31 mouse cellular contexts compared by ENCODE assay signal in the genomic region with DNA sequence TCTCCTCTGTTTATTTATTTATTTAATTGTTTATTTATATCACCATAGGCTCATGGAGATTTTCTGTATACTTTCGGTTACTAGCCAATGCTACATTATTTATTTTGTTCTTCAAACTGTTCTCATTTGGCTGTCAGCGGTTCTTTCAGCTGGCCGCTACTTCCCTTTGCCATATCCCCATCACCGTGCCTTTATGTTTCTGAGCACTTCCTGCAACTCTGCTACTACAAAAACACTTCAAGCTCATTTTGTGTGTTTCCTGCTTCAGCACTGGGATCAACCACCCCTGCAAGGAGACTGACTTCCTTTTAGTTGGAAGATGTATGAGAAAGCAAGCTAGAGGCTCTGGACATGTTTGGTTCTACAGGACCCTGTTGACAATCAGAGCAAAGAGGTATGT.
"Had no signal": no experiment of that assay in that cellular context is flagged by ENCODE, and none has a peak within 500 bp of the region (broad histone marks: within the 10 kb centered on the region; RNA-seq: fewer than 3 reads in every experiment).

No protein-coding gene starts in this region.

- H3K4me2 ChIP-seq: limb, embryonic 12.5 days; limb, embryonic 13.5 days; limb, embryonic 15.5 days; liver, embryonic 11.5 days; liver, embryonic 12.5 days; liver, embryonic 13.5 days; liver, embryonic 15.5 days; lung, embryonic 14.5 days; lung, embryonic 15.5 days; midbrain, embryonic 12.5 days; midbrain, embryonic 13.5 days; midbrain, embryonic 15.5 days; neural tube, embryonic 12.5 days had no signal

- H3K4me1 ChIP-seq: limb, embryonic 12.5 days; limb, embryonic 13.5 days; liver, embryonic 12.5 days; liver, embryonic 13.5 days; liver, embryonic 15.5 days had no signal

- H3K4me3 ChIP-seq: left cerebral cortex, adult 2 months; limb, embryonic 10.5 days; limb, embryonic 12.5 days; limb, embryonic 13.5 days; limb, embryonic 15.5 days; liver, embryonic 12.5 days; liver, embryonic 13.5 days; liver, embryonic 15.5 days; lung, embryonic 15.5 days; megakaryocyte, embryonic 14.5 days; midbrain, embryonic 12.5 days; midbrain, embryonic 13.5 days; midbrain, embryonic 15.5 days; myocyte; neural tube, embryonic 12.5 days had no signal

- ATAC-seq: liver, embryonic 12.5 days; liver, postnatal 0 days; lung, postnatal 0 days; midbrain, embryonic 13.5 days; midbrain, embryonic 15.5 days; midbrain, embryonic 16.5 days had no signal

- H3K27ac ChIP-seq: left cerebral cortex, adult 2 months; limb, embryonic 10.5 days; limb, embryonic 12.5 days; limb, embryonic 13.5 days; limb, embryonic 15.5 days; liver, embryonic 12.5 days; liver, embryonic 13.5 days; liver, embryonic 14.5 days; liver, embryonic 15.5 days; lung, embryonic 15.5 days; macrophage; midbrain, embryonic 12.5 days; midbrain, embryonic 13.5 days; midbrain, embryonic 15.5 days; neural tube, embryonic 12.5 days had no signal

- DNase-seq: left cerebral cortex, postnatal 4 days; liver; liver, embryonic 13.5 days; liver, postnatal 0 days; lung, adult 18-20 months; lung, adult 2 months; lung, embryonic 14.5 days; lung, postnatal 10 days; lung, postnatal 14 days; lung, postnatal 36 days; lung, postnatal 4 days; midbrain, embryonic 14.5 days had no signal

- H3K36me3 ChIP-seq: limb, embryonic 10.5 days; limb, embryonic 12.5 days; limb, embryonic 13.5 days; limb, embryonic 15.5 days; liver, embryonic 12.5 days; liver, embryonic 13.5 days; liver, embryonic 15.5 days; lung, embryonic 15.5 days; midbrain, embryonic 12.5 days; midbrain, embryonic 13.5 days; midbrain, embryonic 15.5 days; neural tube, embryonic 12.5 days had no signal

- H3K9ac ChIP-seq: limb, embryonic 12.5 days; limb, embryonic 13.5 days; limb, embryonic 15.5 days; liver, embryonic 12.5 days; liver, embryonic 13.5 days; liver, embryonic 14.5 days; liver, embryonic 15.5 days; liver, postnatal 0 days; lung, embryonic 14.5 days; lung, embryonic 15.5 days; midbrain, embryonic 12.5 days; midbrain, embryonic 13.5 days; midbrain, embryonic 15.5 days; neural tube, embryonic 12.5 days had no signal

- H3K9me3 ChIP-seq: limb, embryonic 10.5 days; limb, embryonic 12.5 days; limb, embryonic 13.5 days; limb, embryonic 15.5 days; liver, embryonic 12.5 days; liver, embryonic 13.5 days; liver, embryonic 15.5 days; lung, embryonic 15.5 days; megakaryocyte, embryonic 14.5 days; midbrain, embryonic 12.5 days; midbrain, embryonic 13.5 days; midbrain, embryonic 15.5 days; neural tube, embryonic 12.5 days had no signal
